15 mouse cellular contexts compared by ENCODE assay signal in the genomic region with DNA sequence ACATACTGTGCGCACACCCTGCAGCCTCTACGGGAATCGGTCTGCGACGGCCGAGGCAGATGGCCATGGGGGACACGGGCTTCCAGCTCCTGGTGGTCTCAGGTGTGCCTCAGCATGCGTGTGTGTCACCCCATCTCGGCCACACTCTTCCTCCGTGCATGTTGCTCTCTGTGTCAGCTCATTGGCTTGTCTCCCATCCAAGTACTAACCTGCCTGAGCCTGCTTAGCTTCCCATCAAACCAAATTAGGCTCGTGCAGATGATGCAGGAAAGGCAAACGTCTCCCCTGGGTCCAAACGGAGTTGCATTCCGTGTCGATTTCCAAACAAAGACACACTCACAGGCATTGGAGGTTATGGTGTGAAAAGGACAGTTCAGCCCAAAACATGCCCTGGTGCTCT.
DNase-seq lines count a peak whose midpoint lies in the region; ATAC-seq lines count a peak whose summit lies in the region.
"Had no signal": no experiment of that assay in that cellular context is flagged by ENCODE, and none has a peak within 500 bp of the region (broad histone marks: within the 10 kb centered on the region; RNA-seq: fewer than 3 reads in every experiment).

No protein-coding gene starts in this region.

- no peak overlapping the region for H3K9ac ChIP-seq in forebrain, embryonic 11.5 days (ENCODE audit: low read length)
- H3K9ac ChIP-seq in hindbrain, embryonic 12.5 days = no peak overlapping the region; the same call in 1 of the 2 replicates
- no peak overlapping the region for H3K9ac ChIP-seq in midbrain, embryonic 12.5 days (replicated peaks)
- H3K9ac ChIP-seq in neural tube, embryonic 15.5 days (replicated peaks) = no peak overlapping the region

- H3K4me2 ChIP-seq in forebrain, embryonic 11.5 days (ENCODE audit: low read depth, low read length, severe bottlenecking) = no peak overlapping the region
- H3K4me2 ChIP-seq in hindbrain, embryonic 12.5 days (replicated peaks) = no peak overlapping the region
- no peak overlapping the region for H3K4me2 ChIP-seq in midbrain, embryonic 12.5 days (replicated peaks)
- peak overlapping the region; percentile 29 for H3K4me2 ChIP-seq in neural tube, embryonic 15.5 days
- H3K4me2 ChIP-seq: liver, embryonic 11.5 days had no signal

- H3K36me3 ChIP-seq in forebrain, embryonic 10.5 days (replicated peaks) = peaks cover 7% of the 10 kb centered on the region; the same call in 1 of the 2 replicates
- no peaks in the 10 kb centered on the region for H3K36me3 ChIP-seq in forebrain, embryonic 11.5 days (ENCODE audit: control insufficient read depth, insufficient read depth, low read length)
- no peaks in the 10 kb centered on the region for H3K36me3 ChIP-seq in hindbrain, embryonic 12.5 days
- H3K36me3 ChIP-seq in midbrain, embryonic 12.5 days = no peaks in the 10 kb centered on the region
- no peaks in the 10 kb centered on the region for H3K36me3 ChIP-seq in neural tube, embryonic 15.5 days

- H3K27ac ChIP-seq in forebrain, embryonic 10.5 days = peak overlapping the region; percentile 66
- H3K27ac ChIP-seq in forebrain, embryonic 11.5 days (ENCODE audit: low read depth, low read length) = no peak overlapping the region
- peak overlapping the region; percentile 24; the same call in 1 of the 2 replicates for H3K27ac ChIP-seq in hindbrain, embryonic 12.5 days
- no peak overlapping the region for H3K27ac ChIP-seq in midbrain, embryonic 12.5 days (replicated peaks)
- peak overlapping the region; percentile 65; the same call in 1 of the 2 replicates for H3K27ac ChIP-seq in neural tube, embryonic 15.5 days (replicated peaks)

- 84% methylated on average over 15 of the region's 15 CpGs for WGBS in forebrain, embryonic 10.5 days
- WGBS in forebrain, embryonic 11.5 days = 80% methylated on average over 15 of the region's 15 CpGs
- WGBS in hindbrain, embryonic 12.5 days = 53% methylated on average over 15 of the region's 15 CpGs
- 69% methylated on average over 15 of the region's 15 CpGs for WGBS in midbrain, embryonic 12.5 days
- 31% methylated on average over 15 of the region's 15 CpGs for WGBS in neural tube, embryonic 15.5 days

- H3K9me3 ChIP-seq in forebrain, embryonic 10.5 days = no peaks in the 10 kb centered on the region
- no peaks in the 10 kb centered on the region for H3K9me3 ChIP-seq in forebrain, embryonic 11.5 days (ENCODE audit: control insufficient read depth, low read length)
- no peaks in the 10 kb centered on the region for H3K9me3 ChIP-seq in hindbrain, embryonic 12.5 days (replicated peaks)
- no peaks in the 10 kb centered on the region for H3K9me3 ChIP-seq in midbrain, embryonic 12.5 days
- H3K9me3 ChIP-seq in neural tube, embryonic 15.5 days (replicated peaks) = no peaks in the 10 kb centered on the region

- no peaks in the 10 kb centered on the region for H3K27me3 ChIP-seq in forebrain, embryonic 10.5 days (ENCODE audit: poor library complexity, severe bottlenecking)
- no peaks in the 10 kb centered on the region for H3K27me3 ChIP-seq in forebrain, embryonic 11.5 days (ENCODE audit: control insufficient read depth, insufficient read depth, low read length)
- no peaks in the 10 kb centered on the region for H3K27me3 ChIP-seq in hindbrain, embryonic 12.5 days
- 0 out of 2 replicates have a peak, but pooled peaks cover 4% of the 10 kb centered on the region for H3K27me3 ChIP-seq in midbrain, embryonic 12.5 days
- H3K27me3 ChIP-seq in neural tube, embryonic 15.5 days (replicated peaks) = no peaks in the 10 kb centered on the region

- H3K4me1 ChIP-seq in forebrain, embryonic 10.5 days = peaks cover 32% of the 10 kb centered on the region
- H3K4me1 ChIP-seq in forebrain, embryonic 11.5 days (replicated peaks; ENCODE audit: control insufficient read depth, insufficient read depth, low read length) = peaks cover 3% of the 10 kb centered on the region; the same call in 1 of the 2 replicates
- peaks cover 18% of the 10 kb centered on the region for H3K4me1 ChIP-seq in hindbrain, embryonic 12.5 days
- peaks cover 18% of the 10 kb centered on the region for H3K4me1 ChIP-seq in midbrain, embryonic 12.5 days
- peaks cover 15% of the 10 kb centered on the region for H3K4me1 ChIP-seq in neural tube, embryonic 15.5 days

- no peak overlapping the region for H3K4me3 ChIP-seq in forebrain, embryonic 10.5 days
- no peak overlapping the region for H3K4me3 ChIP-seq in forebrain, embryonic 11.5 days (ENCODE audit: low read depth, low read length)
- no peak overlapping the region for H3K4me3 ChIP-seq in hindbrain, embryonic 12.5 days
- H3K4me3 ChIP-seq in midbrain, embryonic 12.5 days = no peak overlapping the region
- no peak overlapping the region for H3K4me3 ChIP-seq in neural tube, embryonic 15.5 days (replicated peaks)
- H3K4me3 ChIP-seq: myocyte had no signal

- ATAC-seq in forebrain, embryonic 11.5 days (replicated peaks; ENCODE audit: low FRiP score) = no peak
- ATAC-seq in hindbrain, embryonic 12.5 days (ENCODE audit: low FRiP score) = peak; percentile 33; the same call in 1 of the 2 replicates
- peak; percentile 47 for ATAC-seq in midbrain, embryonic 12.5 days (ENCODE audit: low FRiP score, low read depth)
- ATAC-seq in neural tube, embryonic 15.5 days (ENCODE audit: low FRiP score) = peak; percentile 23; the same call in 1 of the 2 replicates
- ATAC-seq: intestine, postnatal 0 days had no signal

- intact Hi-C loops in heart, postnatal 14 days (cut with DNase I) = no loop called here

- no peak for DNase-seq in forebrain, embryonic 10.5 days (ENCODE audit: extremely low spot score, low spot score)
- no peak for DNase-seq in forebrain, embryonic 11.5 days (ENCODE audit: low spot score)
- no peak for DNase-seq in kidney, postnatal 14 days
- no peak for DNase-seq in heart, postnatal 14 days
- no peak for DNase-seq in spleen, postnatal 36 days (ENCODE audit: low spot score in 2 of 2)
- DNase-seq: adrenal gland, postnatal 14 days; cerebellum, adult 11 months; right cerebral cortex, adult 18-20 months; thymus, adult 2 months had no signal

Comparison
In these comparisons a context has a peak if more than half of its experiments do, and no peak if none do; other contexts are left out.
1. H3K27ac ChIP-seq: peak in forebrain, embryonic 10.5 days (single experiment), hindbrain, embryonic 12.5 days (single experiment) and neural tube, embryonic 15.5 days (single experiment); none in forebrain, embryonic 11.5 days (single experiment) and midbrain, embryonic 12.5 days (single experiment).